Comparison of ENCODE assay signal across 25 mouse cellular contexts in genomic region chr4:100253831-100254230, GRCm38 (mm10).
"Had no signal": no experiment of that assay in that cellular context is flagged by ENCODE, and none has a peak within 500 bp of the region (broad histone marks: within the 10 kb centered on the region; RNA-seq: fewer than 3 reads in every experiment).

No protein-coding gene starts in this region.

- H3K9me3 ChIP-seq: heart, embryonic 13.5 days; heart, embryonic 15.5 days; intestine, embryonic 15.5 days; limb, embryonic 15.5 days; liver, embryonic 12.5 days had no signal

- ATAC-seq: hindbrain, embryonic 16.5 days; inflammation-experienced regulatory T-cells, adult 6 months; intestine, embryonic 15.5 days; intestine, postnatal 0 days; liver, embryonic 12.5 days had no signal

- H3K4me3 ChIP-seq: heart, embryonic 13.5 days; heart, embryonic 15.5 days; intestine, embryonic 15.5 days; layer of hippocampus, adult 2 months; left cerebral cortex, adult 2 months; limb, embryonic 13.5 days; limb, embryonic 15.5 days; liver, embryonic 12.5 days had no signal

- H3K4me2 ChIP-seq: heart, embryonic 11.5 days; heart, embryonic 13.5 days; heart, embryonic 15.5 days; hindbrain, embryonic 14.5 days; intestine, embryonic 15.5 days; limb, embryonic 13.5 days; limb, embryonic 15.5 days; liver, embryonic 12.5 days had no signal

- H3K27ac ChIP-seq: heart, embryonic 13.5 days; heart, embryonic 15.5 days; hindbrain, embryonic 14.5 days; intestine, embryonic 15.5 days; layer of hippocampus, adult 2 months; left cerebral cortex, adult 2 months; limb, embryonic 13.5 days; limb, embryonic 15.5 days; liver, embryonic 12.5 days; liver, embryonic 14.5 days had no signal

- H3K9ac ChIP-seq: heart, embryonic 13.5 days; heart, embryonic 15.5 days; hindbrain, embryonic 14.5 days; intestine, embryonic 15.5 days; limb, embryonic 13.5 days; limb, embryonic 15.5 days; liver, embryonic 12.5 days; liver, embryonic 14.5 days had no signal

- H3K27me3 ChIP-seq: heart, embryonic 13.5 days; heart, embryonic 15.5 days; intestine, embryonic 15.5 days; limb, embryonic 13.5 days; limb, embryonic 15.5 days; liver, embryonic 12.5 days had no signal

- H3K36me3 ChIP-seq: heart, embryonic 13.5 days; heart, embryonic 15.5 days; intestine, embryonic 15.5 days; limb, embryonic 13.5 days; limb, embryonic 15.5 days; liver, embryonic 12.5 days had no signal

- DNase-seq: gastrocnemius, postnatal 14 days; gastrocnemius, postnatal 36 days; heart, adult 18-20 months; heart, postnatal 14 days; heart, postnatal 4 days; kidney, adult 18-20 months; kidney, adult 8-10 months; kidney, postnatal 10 days; kidney, postnatal 25 days; kidney, postnatal 4 days; left cerebral cortex, postnatal 4 days had no signal

- H3K4me1 ChIP-seq: limb, embryonic 15.5 days; liver, embryonic 12.5 days had no signal
